Mouse (Mus musculus) gastrocnemius, adult 2 months (tissue): ENCODE results near the gene Lrriq4. TPM values are rescaled to one million over a fixed set of nuclear protein-coding genes. Genes with fewer than 3 reads are reported as not detected.

ENCODE experiments used
- DNase-seq: peaks from one replicate; pipeline ENCODE4 v3.0.0; 2022
- H3K27ac ChIP-seq: fragments of 200-600 bp; 2 replicates; pipeline ENCODE4 v1.8.1; 2022; ENCODE audit warnings: mild to moderate bottlenecking
- H3K4me3 ChIP-seq: fragments of 200-600 bp; 2 replicates; pipeline ENCODE4 v1.8.1; 2022; ENCODE audit warnings: mild to moderate bottlenecking, moderate library complexity
- CTCF ChIP-seq: fragments of 200-600 bp; IDR thresholded peaks from 2 replicates; pipeline ENCODE4 v1.8.1; 2022; ENCODE audit warnings: antibody characterized with exemption, mild to moderate bottlenecking, moderate library complexity
- intact Hi-C: fragments of 180-260 bp; cut with DNase I; formaldehyde crosslinking; loops from one replicate; pipeline ENCODE4 v1.15.1; 2025
- total RNA-seq, 2 experiments: library from RNA; stranded (reverse); gene quantifications; 2 replicates each; pipeline ENCODE4 v1.2.3; 2021

The Lrriq4 gene
- total RNA-seq, 2 experiments from 2014 or later: not detected

GRCm38 (mm10) chr3:30620132-30620531, 24.2 kb upstream of the Lrriq4 start:
- H3K4me3 ChIP-seq: no peak overlapping the region
- DNase-seq: no peak
- H3K27ac ChIP-seq: no peak overlapping the region
- no peak for TF ChIP-seq CTCF
- intact Hi-C loops: no loop called here

GRCm38 (mm10) chr3:30633681-30634080, 10.6 kb upstream of the Lrriq4 start:
- no peak overlapping the region for H3K27ac ChIP-seq
- no peak overlapping the region for H3K4me3 ChIP-seq
- intact Hi-C loops: no loop called here
- TF ChIP-seq CTCF: no peak
- DNase-seq: no peak

GRCm38 (mm10) chr3:30635629-30636028, 8.7 kb upstream of the Lrriq4 start:
- no peak for DNase-seq
- TF ChIP-seq CTCF: no peak
- Histone ChIP-seq H3K27ac (no peak overlapping the region), H3K4me3 (no peak overlapping the region)
- intact Hi-C loops: no loop called here

- intact Hi-C loops: no loop called here
- no peak overlapping the region for H3K27ac ChIP-seq
- no peak overlapping the region for H3K4me3 ChIP-seq
- no peak for DNase-seq
- TF ChIP-seq CTCF: no peak
These were observed 2.5 kb downstream of the Lrriq4 start for GRCm38 (mm10) chr3:30646761-30647160.

- DNase-seq: peak; percentile 30
- Histone ChIP-seq H3K27ac (no peak within 1 kb of the TSS), H3K4me3 (peak within 1 kb of the TSS; percentile 41)
- intact Hi-C loops: no loop called here
- TF ChIP-seq CTCF: no peak
These were observed 3.3 kb downstream of the Lrriq4 start, which contains the start of gene Lrrc34 for GRCm38 (mm10) chr3:30647440-30648090. Lrrc34 (minus strand) TSS chr3:30647869.

GRCm38 (mm10) chr3:30648466-30648865, 4.2 kb downstream of the Lrriq4 start:
- H3K4me3 ChIP-seq: no peak overlapping the region
- intact Hi-C loops: no loop called here
- no peak for DNase-seq
- no peak for TF ChIP-seq CTCF
- H3K27ac ChIP-seq: no peak overlapping the region

GRCm38 (mm10) chr3:30650062-30650841, 5.9 kb downstream of the Lrriq4 start:
- DNase-seq: no peak
- Histone ChIP-seq H3K4me3 (peak overlapping the region; percentile 34), H3K27ac (no peak overlapping the region)
- TF ChIP-seq CTCF: peak; percentile 23; the same call in 1 of the 2 replicates
- intact Hi-C loops: no loop called here

- intact Hi-C loops: no loop called here
- Histone ChIP-seq H3K4me3 (no peak overlapping the region), H3K27ac (no peak overlapping the region)
- TF ChIP-seq CTCF: no peak
- DNase-seq: no peak
These were observed 11.6 kb downstream of the Lrriq4 start for GRCm38 (mm10) chr3:30655937-30656336.

GRCm38 (mm10) chr3:30658486-30658885, 14.2 kb downstream of the Lrriq4 start:
- Histone ChIP-seq H3K4me3 (no peak overlapping the region), H3K27ac (no peak overlapping the region)
- no peak for DNase-seq
- no peak for TF ChIP-seq CTCF
- intact Hi-C loops: no loop called here

- DNase-seq: no peak
- intact Hi-C loops: no loop called here
These were observed 38.9 kb downstream of the Lrriq4 start for GRCm38 (mm10) chr3:30683190-30683589.

GRCm38 (mm10) chr3:30687216-30687615, 42.9 kb downstream of the Lrriq4 start:
- Histone ChIP-seq H3K27ac (no peak overlapping the region), H3K4me3 (no peak overlapping the region)
- DNase-seq: no peak
- TF ChIP-seq CTCF: no peak
- intact Hi-C loops: no loop called here

More at GRCm38 (mm10) chr3:30683190-30683589, 38.9 kb downstream of the Lrriq4 start:
- H3K4me3 ChIP-seq: no peak overlapping the region
- no peak overlapping the region for H3K27ac ChIP-seq
- TF ChIP-seq CTCF: no peak

- DNase-seq: no peak
- Histone ChIP-seq H3K4me3 (no peak overlapping the region), H3K27ac (no peak overlapping the region)
- intact Hi-C loops: loop anchor here (10.0 kb wide), 1 partner anchor 204 kb away; no protein-coding TSS in a partner anchor
- TF ChIP-seq CTCF: no peak
These were observed 46.7 kb downstream of the Lrriq4 start for GRCm38 (mm10) chr3:30690976-30691375.

GRCm38 (mm10) chr3:30695661-30696060, 51.4 kb downstream of the Lrriq4 start:
- TF ChIP-seq CTCF: no peak
- H3K4me3 ChIP-seq: no peak overlapping the region
- intact Hi-C loops: loop anchor here (2.0 to 10.0 kb wide), 3 partner anchors 97 to 279 kb away; partner anchors contain the start of gene Sec62
- H3K27ac ChIP-seq: no peak overlapping the region
- DNase-seq: no peak

GRCm38 (mm10) chr3:30696346-30696745, 52.0 kb downstream of the Lrriq4 start:
- no peak overlapping the region for H3K27ac ChIP-seq
- TF ChIP-seq CTCF: peak; percentile 82
- peak; percentile 50 for DNase-seq
- no peak overlapping the region for H3K4me3 ChIP-seq
- intact Hi-C loops: loop anchor here (2.0 to 10.0 kb wide), 3 partner anchors 96 to 278 kb away; partner anchors contain the start of gene Sec62
